Mouse (Mus musculus) macrophage (primary cell): ENCODE results near the gene Tbc1d16. TPM values are rescaled to one million over a fixed set of nuclear protein-coding genes. Genes with fewer than 3 reads are reported as not detected.

Experiments
- H3K27ac ChIP-seq: fragments of 350-480 bp; formaldehyde crosslinking; 2 replicates; pipeline ENCODE4 v1.9.0; 2021
- H3K36me3 ChIP-seq: fragments of 350-480 bp; formaldehyde crosslinking; 2 replicates; pipeline ENCODE4 v1.9.0; 2021; ENCODE audit errors: inconsistent target
- H3K4me3 ChIP-seq: fragments of 350-480 bp; formaldehyde crosslinking; 2 replicates; pipeline ENCODE4 v1.9.0; 2021; ENCODE audit errors: inconsistent target
- H3K79me2 ChIP-seq: fragments of 350-480 bp; formaldehyde crosslinking; 2 replicates; pipeline ENCODE4 v1.9.0; 2021; ENCODE audit errors: inconsistent target
- WGBS: methylation state at CpG from one replicate; pipeline ENCODE4 v1.1.7; 2026; ENCODE audit warnings: inconsistent platforms; ENCODE audit not compliant: missing documents; 5-methylcytosine and 5-hydroxymethylcytosine counted together
- polyA plus RNA-seq: library from polyadenylated mRNA; stranded (reverse); fragments of 250-400 nt; gene quantifications from 3 replicates; pipeline ENCODE4 v1.2.4, GENCODE M21; 2018; ENCODE audit warnings: inconsistent platforms

The Tbc1d16 gene
- polyA plus RNA-seq, 1 experiment from 2014 or later, result 3.2 TPM

- 91% methylated on average over 4 of the region's 4 CpGs for WGBS
These were observed 130.1 kb downstream of the Tbc1d16 start for GRCm38 (mm10) chr11:119098202-119098601.

GRCm38 (mm10) chr11:119095441-119095840 lies 132.9 kb downstream of the Tbc1d16 start:
- WGBS, result 86% methylated on average over 3 of the region's 3 CpGs
- Histone ChIP-seq H3K36me3 (no peaks in the 10 kb centered on the region), H3K79me2 (no peaks in the 10 kb centered on the region), H3K27ac (no peak overlapping the region), H3K4me3 (no peak overlapping the region)

More at GRCm38 (mm10) chr11:119098202-119098601, 130.1 kb downstream of the Tbc1d16 start:
- Histone ChIP-seq H3K36me3 (no peaks in the 10 kb centered on the region), H3K79me2 (no peaks in the 10 kb centered on the region), H3K4me3 (no peak overlapping the region), H3K27ac (no peak overlapping the region)

- H3K36me3 ChIP-seq, result no peaks in the 10 kb centered on the region
- no peaks in the 10 kb centered on the region for H3K79me2 ChIP-seq
- no peak overlapping the region for H3K4me3 ChIP-seq
- H3K27ac ChIP-seq, result no peak overlapping the region
- 67% methylated on average over 1 of the region's 1 CpGs for WGBS
These were observed 135.0 kb downstream of the Tbc1d16 start for GRCm38 (mm10) chr11:119093322-119093721.

Other genes starting within 250 kb of the Tbc1d16 start
- not detected in 3 replicates for gene Enpp7, start 240.3 kb downstream of the Tbc1d16 start, polyA plus RNA-seq
- 1.3 to 1.8 TPM (median 1.5 TPM) in 3 replicates for gene Cbx2, start 205.5 kb downstream of the Tbc1d16 start, polyA plus RNA-seq
- gene Cbx8, start 187.5 kb downstream of the Tbc1d16 start, polyA plus RNA-seq, result 3.4 to 4.0 TPM (median 3.6 TPM) in 3 replicates
- gene Cbx4, start 142.3 kb downstream of the Tbc1d16 start, polyA plus RNA-seq, result 7.4 to 14.3 TPM (median 12.7 TPM) in 3 replicates
- 0.67 to 1.2 TPM (median 0.70 TPM) in 3 replicates for gene Ccdc40, start 73 bp upstream of the Tbc1d16 start, polyA plus RNA-seq
- 61.8 to 138 TPM (median 92.6 TPM) in 3 replicates for gene Gaa, start 39.4 kb upstream of the Tbc1d16 start, polyA plus RNA-seq
- 73.3 to 139 TPM (median 79.7 TPM) in 3 replicates for gene Eif4a3, start 71.6 kb upstream of the Tbc1d16 start, polyA plus RNA-seq
- 0.06 to 0.68 TPM (median 0.22 TPM) in 3 replicates for gene Card14, start 79.3 kb upstream of the Tbc1d16 start, polyA plus RNA-seq
- gene Sgsh, start 127.0 kb upstream of the Tbc1d16 start, polyA plus RNA-seq, result 29.1 to 46.3 TPM (median 41.6 TPM) in 3 replicates
- 18.1 to 63.0 TPM (median 27.9 TPM) in 3 replicates for gene Slc26a11, start 127.1 kb upstream of the Tbc1d16 start, polyA plus RNA-seq
- gene Rnf213, start 164.6 kb upstream of the Tbc1d16 start, polyA plus RNA-seq, result 207 to 477 TPM (median 276 TPM) in 3 replicates